Mouse (Mus musculus): ENCODE results near the gene E2f3. TPM values are rescaled to one million over a fixed set of nuclear protein-coding genes. Genes with fewer than 3 reads are reported as not detected.

E2f3 gene
- total and polyA plus RNA-seq, 2 experiments from 2014 or later: 3.5 to 12.4 TPM

GRCm38 (mm10) chr13:29968636-29969035 is 17.2 kb downstream of the E2f3 start:
- Histone ChIP-seq H3K9me3 (ENCODE audit: low read length) (no peaks in the 10 kb centered on the region), H3K27ac (no peak overlapping the region), H3K9ac (replicated peaks; ENCODE audit: low read length) (no peak overlapping the region), H3K4me3 (ENCODE audit: low read length) (no peak overlapping the region), H3K4me2 (ENCODE audit: low read depth, low read length) (no peak overlapping the region), H3K4me1 (ENCODE audit: insufficient read depth, low read length) (no peaks in the 10 kb centered on the region), H3K27me3 (ENCODE audit: insufficient read depth, low read length) (no peaks in the 10 kb centered on the region), H3K36me3 (ENCODE audit: insufficient read depth, low read length) (no peaks in the 10 kb centered on the region)
- DNase-seq (ENCODE audit: low spot score) (no peak), ATAC-seq (no peak)
- WGBS: 96% methylated on average over 7 of the region's 7 CpGs
- TF ChIP-seq CTCF (IDR thresholded peaks at IDR 0.05; ENCODE audit: low read depth): no peak

GRCm38 (mm10) chr13:29967367-29967766 is 18.5 kb downstream of the E2f3 start:
- H3K4me2 ChIP-seq (ENCODE audit: low read depth, low read length): no peak overlapping the region
- H3K9ac ChIP-seq (replicated peaks; ENCODE audit: low read length): no peak overlapping the region
- 93% methylated on average over 5 of the region's 5 CpGs for WGBS
- H3K27me3 ChIP-seq (ENCODE audit: insufficient read depth, low read length): no peaks in the 10 kb centered on the region
- no peaks in the 10 kb centered on the region for H3K36me3 ChIP-seq (ENCODE audit: insufficient read depth, low read length)
- no peaks in the 10 kb centered on the region for H3K4me1 ChIP-seq (ENCODE audit: insufficient read depth, low read length)
- no peak overlapping the region for H3K4me3 ChIP-seq (ENCODE audit: low read length)
- ATAC-seq: no peak
- no peak for DNase-seq (ENCODE audit: low spot score)
- no peak overlapping the region for H3K27ac ChIP-seq
- no peaks in the 10 kb centered on the region for H3K9me3 ChIP-seq (ENCODE audit: low read length)
- TF ChIP-seq CTCF (IDR thresholded peaks at IDR 0.05; ENCODE audit: low read depth): no peak

- H3K27ac ChIP-seq: no peak overlapping the region
- DNase-seq (ENCODE audit: low spot score) (no peak), ATAC-seq (no peak)
- no peak overlapping the region for H3K9ac ChIP-seq (replicated peaks; ENCODE audit: low read length)
- TF ChIP-seq CTCF (IDR thresholded peaks at IDR 0.05; ENCODE audit: low read depth): no peak
- H3K27me3 ChIP-seq (ENCODE audit: insufficient read depth, low read length): no peaks in the 10 kb centered on the region
- 95% methylated on average over 8 of the region's 8 CpGs for WGBS
- H3K4me3 ChIP-seq (ENCODE audit: low read length): no peak overlapping the region
- H3K9me3 ChIP-seq (ENCODE audit: low read length): no peaks in the 10 kb centered on the region
- H3K4me2 ChIP-seq (ENCODE audit: low read depth, low read length): no peak overlapping the region
- H3K36me3 ChIP-seq (ENCODE audit: insufficient read depth, low read length): no peaks in the 10 kb centered on the region
- H3K4me1 ChIP-seq (ENCODE audit: insufficient read depth, low read length): no peaks in the 10 kb centered on the region
These were observed 18.9 kb downstream of the E2f3 start for GRCm38 (mm10) chr13:29966966-29967365.

GRCm38 (mm10) chr13:29964087-29964486 is 21.8 kb downstream of the E2f3 start:
- no peaks in the 10 kb centered on the region for H3K27me3 ChIP-seq (ENCODE audit: insufficient read depth, low read length)
- H3K4me3 ChIP-seq (ENCODE audit: low read length): no peak overlapping the region
- no peaks in the 10 kb centered on the region for H3K9me3 ChIP-seq (ENCODE audit: low read length)
- no peak overlapping the region for H3K9ac ChIP-seq (replicated peaks; ENCODE audit: low read length)
- no peak for ATAC-seq
- DNase-seq (ENCODE audit: low spot score): no peak
- no peak for TF ChIP-seq CTCF (IDR thresholded peaks at IDR 0.05; ENCODE audit: low read depth)
- no peak overlapping the region for H3K27ac ChIP-seq
- no peak overlapping the region for H3K4me2 ChIP-seq (ENCODE audit: low read depth, low read length)
- H3K4me1 ChIP-seq (ENCODE audit: insufficient read depth, low read length): no peaks in the 10 kb centered on the region
- 98% methylated on average over 6 of the region's 6 CpGs for WGBS
- no peaks in the 10 kb centered on the region for H3K36me3 ChIP-seq (ENCODE audit: insufficient read depth, low read length)

GRCm38 (mm10) chr13:29960416-29960815 is 25.4 kb downstream of the E2f3 start:
- no peak for ATAC-seq
- no peak overlapping the region for H3K9ac ChIP-seq (replicated peaks; ENCODE audit: low read length)
- H3K27ac ChIP-seq: no peak overlapping the region

DNA sequence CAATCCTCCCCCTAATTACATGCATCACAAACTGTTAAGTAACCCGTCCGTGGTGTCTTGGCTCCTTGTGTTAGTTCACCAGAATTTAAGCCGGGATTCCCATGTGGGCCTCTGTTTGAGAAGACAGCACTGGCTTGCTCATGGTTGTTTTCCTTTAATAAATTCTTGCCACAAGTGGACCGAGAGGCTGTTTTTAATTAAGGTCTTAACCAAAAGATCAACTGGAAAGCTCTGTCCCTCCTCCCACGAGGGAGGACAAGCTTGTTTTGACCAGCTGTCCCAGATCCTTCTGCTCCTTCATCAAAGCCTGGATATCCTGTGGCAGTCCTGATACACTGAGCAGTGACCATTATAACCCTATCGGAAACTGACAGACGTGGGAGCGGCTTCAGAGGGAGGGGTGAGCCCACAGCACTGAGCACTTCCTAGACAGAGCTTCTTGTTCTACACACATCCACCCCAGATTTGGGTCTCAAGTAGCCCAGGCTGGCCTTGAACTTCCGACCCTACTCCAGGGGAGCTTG is 28.1 kb downstream of the E2f3 start:
- H3K4me2 ChIP-seq (ENCODE audit: low read depth, low read length): no peak overlapping the region
- ATAC-seq: no peak
- no peaks in the 10 kb centered on the region for H3K27me3 ChIP-seq (ENCODE audit: insufficient read depth, low read length)
- WGBS: 76% methylated on average over 9 of the region's 9 CpGs
- H3K9ac ChIP-seq (replicated peaks; ENCODE audit: low read length): no peak overlapping the region
- H3K4me3 ChIP-seq (ENCODE audit: low read length): no peak overlapping the region
- H3K36me3 ChIP-seq (ENCODE audit: insufficient read depth, low read length): no peaks in the 10 kb centered on the region
- no peak overlapping the region for H3K27ac ChIP-seq
- DNase-seq (ENCODE audit: low spot score): no peak
- no peak for TF ChIP-seq CTCF (IDR thresholded peaks at IDR 0.05; ENCODE audit: low read depth)
- H3K9me3 ChIP-seq (ENCODE audit: low read length): no peaks in the 10 kb centered on the region
- H3K4me1 ChIP-seq (ENCODE audit: insufficient read depth, low read length): no peaks in the 10 kb centered on the region

More at GRCm38 (mm10) chr13:29960416-29960815, 25.4 kb downstream of the E2f3 start:
- no peaks in the 10 kb centered on the region for H3K36me3 ChIP-seq (ENCODE audit: insufficient read depth, low read length)
- H3K4me3 ChIP-seq (ENCODE audit: low read length): no peak overlapping the region
- H3K4me2 ChIP-seq (ENCODE audit: low read depth, low read length): no peak overlapping the region
- no peak for DNase-seq (ENCODE audit: low spot score)
- WGBS: 96% methylated on average over 6 of the region's 6 CpGs
- no peaks in the 10 kb centered on the region for H3K27me3 ChIP-seq (ENCODE audit: insufficient read depth, low read length)
- H3K4me1 ChIP-seq (ENCODE audit: insufficient read depth, low read length): no peaks in the 10 kb centered on the region
- TF ChIP-seq CTCF (IDR thresholded peaks at IDR 0.05; ENCODE audit: low read depth): no peak
- H3K9me3 ChIP-seq (ENCODE audit: low read length): no peaks in the 10 kb centered on the region

DNA sequence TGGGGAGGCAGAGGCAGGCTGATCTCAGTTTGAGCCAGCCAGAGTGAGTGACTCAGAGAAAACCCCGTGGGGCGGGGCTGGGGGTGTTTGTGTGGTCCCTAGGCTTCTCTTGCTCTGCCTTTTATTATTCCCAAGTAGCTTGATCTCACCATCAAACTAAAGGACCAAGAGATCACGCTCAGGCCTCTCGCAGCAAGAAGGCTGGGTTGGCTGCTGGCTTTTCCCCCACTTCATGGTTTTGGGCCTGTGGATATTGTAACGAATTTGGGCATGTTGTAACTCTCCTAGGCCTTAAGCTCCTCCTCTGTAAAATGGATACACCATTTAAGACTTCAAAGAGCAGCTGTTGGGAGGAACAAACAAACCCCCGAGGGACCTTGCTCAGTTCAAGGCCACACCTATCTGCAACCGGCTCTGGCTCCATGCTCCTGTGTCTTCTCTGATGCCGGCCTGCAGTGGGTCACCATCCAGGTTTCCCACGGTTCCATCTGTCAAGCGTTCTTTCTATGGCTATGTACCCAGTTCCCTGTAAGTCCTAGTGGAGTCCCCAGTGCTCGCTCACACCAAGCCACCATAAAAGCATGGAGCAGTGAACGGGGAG is 28.9 kb downstream of the E2f3 start:
- Histone ChIP-seq H3K9me3 (ENCODE audit: low read length) (no peaks in the 10 kb centered on the region), H3K4me3 (ENCODE audit: low read length) (no peak overlapping the region), H3K27ac (no peak overlapping the region), H3K27me3 (ENCODE audit: insufficient read depth, low read length) (no peaks in the 10 kb centered on the region), H3K9ac (replicated peaks; ENCODE audit: low read length) (no peak overlapping the region), H3K4me1 (ENCODE audit: insufficient read depth, low read length) (no peaks in the 10 kb centered on the region), H3K4me2 (ENCODE audit: low read depth, low read length) (no peak overlapping the region), H3K36me3 (ENCODE audit: insufficient read depth, low read length) (no peaks in the 10 kb centered on the region)
- DNase-seq (ENCODE audit: low spot score): no peak
- TF ChIP-seq CTCF (IDR thresholded peaks at IDR 0.05; ENCODE audit: low read depth): no peak
- ATAC-seq: no peak
- 92% methylated on average over 12 of the region's 12 CpGs for WGBS
